Mouse (Mus musculus): ENCODE data around the gene Neu1. TPM values are rescaled to one million over a fixed set of nuclear protein-coding genes. Genes with fewer than 3 reads are reported as not detected.
"Not testable (repeated sequence)": the region's sequence is repeated elsewhere in the genome, so short reads cannot be mapped to it uniquely, and the experiment has no call there.

The Neu1 gene
- polyA plus RNA-seq, 1 experiment from 2014 or later: 26.9 TPM

GRCm38 (mm10) chr17:34957966-34958365 is 26.9 kb downstream of the Neu1 start:
- H3K9ac ChIP-seq; H3K4me1 ChIP-seq (replicated peaks; ENCODE audit: control insufficient read depth, insufficient read depth, low read length); H3K9me3 ChIP-seq (ENCODE audit: control insufficient read depth, low read length); ATAC-seq (ENCODE audit: low FRiP score); DNase-seq (ENCODE audit: low spot score); H3K4me3 ChIP-seq (replicated peaks; ENCODE audit: low read length); H3K4me2 ChIP-seq (replicated peaks); H3K27ac ChIP-seq; H3K36me3 ChIP-seq (replicated peaks; ENCODE audit: control insufficient read depth, insufficient read depth): not testable (repeated sequence)
- H3K27me3 ChIP-seq (ENCODE audit: control insufficient read depth, insufficient read depth, low read length): peaks cover 39% of the 10 kb centered on the region
- whole genome bisulfite sequencing: 36% methylated on average over 23 of the region's 40 CpGs

GRCm38 (mm10) chr17:34958734-34959129 is 27.7 kb downstream of the Neu1 start:
- H3K27ac ChIP-seq; H3K9me3 ChIP-seq (ENCODE audit: control insufficient read depth, low read length); H3K4me1 ChIP-seq (replicated peaks; ENCODE audit: control insufficient read depth, insufficient read depth, low read length); H3K36me3 ChIP-seq (replicated peaks; ENCODE audit: control insufficient read depth, insufficient read depth); DNase-seq (ENCODE audit: low spot score): not testable (repeated sequence)
- H3K27me3 ChIP-seq (ENCODE audit: control insufficient read depth, insufficient read depth, low read length): peaks cover 42% of the 10 kb centered on the region
- peak overlapping the region; percentile 36 for H3K4me3 ChIP-seq (replicated peaks; ENCODE audit: low read length)
- H3K9ac ChIP-seq: peak overlapping the region; percentile 34; the same call in 1 of the 2 replicates
- ATAC-seq (ENCODE audit: low FRiP score): peak; percentile 43
- WGBS: 1% methylated on average over 21 of the region's 47 CpGs
- peak overlapping the region; percentile 78 for H3K4me2 ChIP-seq (replicated peaks)

GRCm38 (mm10) chr17:34959130-34959778 is 28.2 kb downstream of the Neu1 start, which contains the start of gene Hspa1b:
TSS of gene Hspa1b (minus strand) at chr17:34959238.
- Histone ChIP-seq H3K4me3 (replicated peaks; ENCODE audit: low read length) (peak within 1 kb of the TSS; percentile 36), H3K27me3 (ENCODE audit: control insufficient read depth, insufficient read depth, low read length) (peaks cover 42% of the 10 kb centered on the region), H3K4me2 (replicated peaks) (peak within 1 kb of the TSS; percentile 78), H3K9ac (peak within 1 kb of the TSS; percentile 36; the same call in 1 of the 2 replicates), H3K27ac (peak within 1 kb of the TSS; percentile 80)
- H3K9me3 ChIP-seq (ENCODE audit: control insufficient read depth, low read length); H3K36me3 ChIP-seq (replicated peaks; ENCODE audit: control insufficient read depth, insufficient read depth); H3K4me1 ChIP-seq (replicated peaks; ENCODE audit: control insufficient read depth, insufficient read depth, low read length): not testable (repeated sequence)
- DNase-seq (ENCODE audit: low spot score): peak; percentile 64
- ATAC-seq (ENCODE audit: low FRiP score): peak; percentile 92
- under 1% methylated on average over 23 of the region's 32 CpGs for WGBS

DNA sequence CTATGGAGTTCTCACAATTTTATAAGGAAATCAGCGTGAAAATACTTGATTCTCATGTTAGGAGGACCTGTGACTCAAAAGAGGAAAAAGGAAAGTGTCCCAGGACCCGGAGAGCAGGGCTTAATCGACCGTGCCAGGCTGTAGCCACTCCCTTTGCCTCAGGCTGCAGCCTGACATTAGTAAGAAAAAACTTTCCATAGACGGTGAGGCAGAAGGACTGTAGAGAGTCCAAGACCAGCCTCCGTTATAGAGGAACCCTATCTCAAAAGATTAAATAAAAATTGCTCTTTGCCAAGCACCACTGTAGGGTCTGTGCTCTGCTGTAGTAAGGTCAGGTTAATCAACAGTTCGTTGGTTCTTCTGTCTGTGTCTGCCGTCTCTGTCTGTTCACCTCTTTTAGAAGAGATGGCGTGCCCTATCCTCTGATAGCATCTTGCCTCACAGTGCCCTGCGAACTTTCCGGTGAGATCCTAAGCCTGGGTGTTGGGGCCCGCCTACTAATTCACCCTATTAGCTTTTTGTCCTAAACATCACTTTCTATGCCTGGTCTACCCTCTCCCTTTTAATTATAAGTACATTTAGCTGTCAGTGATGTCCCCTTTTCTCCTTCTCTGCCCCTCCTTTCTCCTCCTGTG is 28.9 kb downstream of the Neu1 start:
- ATAC-seq (ENCODE audit: low FRiP score) (no peak), DNase-seq (ENCODE audit: low spot score) (no peak)
- peak overlapping the region; percentile 80; the same call in 1 of the 2 replicates for H3K27ac ChIP-seq
- H3K36me3 ChIP-seq (replicated peaks; ENCODE audit: control insufficient read depth, insufficient read depth): no peaks in the 10 kb centered on the region
- peak overlapping the region; percentile 78 for H3K4me2 ChIP-seq (replicated peaks)
- H3K9me3 ChIP-seq (ENCODE audit: control insufficient read depth, low read length): no peaks in the 10 kb centered on the region
- H3K4me3 ChIP-seq (replicated peaks; ENCODE audit: low read length): peak overlapping the region; percentile 36
- peak overlapping the region; percentile 36; the same call in 1 of the 2 replicates for H3K9ac ChIP-seq
- 0 out of 2 replicates have a peak, but pooled peaks cover 6% of the 10 kb centered on the region for H3K4me1 ChIP-seq (replicated peaks; ENCODE audit: control insufficient read depth, insufficient read depth, low read length)
- H3K27me3 ChIP-seq (ENCODE audit: control insufficient read depth, insufficient read depth, low read length): peaks cover 42% of the 10 kb centered on the region
- WGBS: 15% methylated on average over 12 of the region's 12 CpGs

DNA sequence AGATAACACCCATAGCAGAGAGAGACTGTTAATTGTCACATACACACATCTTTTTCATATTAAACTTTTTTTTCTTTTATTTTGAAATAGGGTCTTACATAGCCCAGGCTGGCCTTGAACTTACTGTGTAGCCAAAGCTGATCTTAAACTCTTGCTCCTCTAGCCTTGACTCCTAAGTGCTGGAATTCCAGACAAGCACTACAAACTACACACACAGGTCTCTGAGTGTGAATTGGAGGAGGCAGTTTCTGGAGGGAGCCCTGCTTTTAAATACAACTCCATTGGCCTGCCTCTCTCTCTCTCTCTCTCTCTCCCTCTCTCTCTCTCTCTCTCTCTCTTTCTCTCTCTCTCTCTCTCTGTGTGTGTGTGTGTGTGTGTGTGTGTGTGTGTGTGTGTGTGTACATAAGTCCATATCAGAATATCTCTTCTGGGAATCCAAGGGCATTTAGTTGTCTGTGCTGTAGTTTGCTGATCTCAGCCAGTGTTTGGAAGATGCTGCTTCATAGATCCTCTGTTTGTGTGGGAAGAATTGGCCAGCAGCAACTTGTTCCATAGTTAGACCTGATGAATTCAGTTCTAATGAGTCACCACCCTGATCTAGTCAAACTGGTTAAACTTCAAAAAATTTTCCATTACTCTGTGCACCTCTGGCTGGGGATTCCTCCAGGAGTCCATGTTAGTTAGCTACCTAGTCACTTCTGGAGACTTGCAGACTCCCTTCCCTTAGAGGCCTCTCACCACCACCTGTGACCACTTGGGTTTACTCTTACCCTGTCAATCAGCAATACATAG is 29.8 kb downstream of the Neu1 start:
- no peak overlapping the region for H3K27ac ChIP-seq
- H3K36me3 ChIP-seq (replicated peaks; ENCODE audit: control insufficient read depth, insufficient read depth): no peaks in the 10 kb centered on the region
- no peak overlapping the region for H3K4me2 ChIP-seq (replicated peaks)
- no peaks in the 10 kb centered on the region for H3K9me3 ChIP-seq (ENCODE audit: control insufficient read depth, low read length)
- ATAC-seq (ENCODE audit: low FRiP score) (no peak), DNase-seq (ENCODE audit: low spot score) (no peak)
- H3K27me3 ChIP-seq (ENCODE audit: control insufficient read depth, insufficient read depth, low read length): peaks cover 33% of the 10 kb centered on the region
- no peak overlapping the region for H3K4me3 ChIP-seq (replicated peaks; ENCODE audit: low read length)
- H3K4me1 ChIP-seq (replicated peaks; ENCODE audit: control insufficient read depth, insufficient read depth, low read length): 0 out of 2 replicates have a peak, but pooled peaks cover 6% of the 10 kb centered on the region
- no peak overlapping the region for H3K9ac ChIP-seq

- Histone ChIP-seq H3K4me1 (replicated peaks; ENCODE audit: control insufficient read depth, insufficient read depth, low read length) (0 out of 2 replicates have a peak, but pooled peaks cover 6% of the 10 kb centered on the region), H3K9ac (no peak overlapping the region), H3K27ac (no peak overlapping the region), H3K4me3 (replicated peaks; ENCODE audit: low read length) (no peak overlapping the region), H3K27me3 (ENCODE audit: control insufficient read depth, insufficient read depth, low read length) (peaks cover 31% of the 10 kb centered on the region), H3K36me3 (replicated peaks; ENCODE audit: control insufficient read depth, insufficient read depth) (no peaks in the 10 kb centered on the region), H3K4me2 (replicated peaks) (no peak overlapping the region), H3K9me3 (ENCODE audit: control insufficient read depth, low read length) (no peaks in the 10 kb centered on the region)
- no peak for DNase-seq (ENCODE audit: low spot score)
- WGBS: 40% methylated on average over 3 of the region's 3 CpGs
- no peak for ATAC-seq (ENCODE audit: low FRiP score)
These were observed 31.1 kb downstream of the Neu1 start for GRCm38 (mm10) chr17:34962125-34962524.

DNA sequence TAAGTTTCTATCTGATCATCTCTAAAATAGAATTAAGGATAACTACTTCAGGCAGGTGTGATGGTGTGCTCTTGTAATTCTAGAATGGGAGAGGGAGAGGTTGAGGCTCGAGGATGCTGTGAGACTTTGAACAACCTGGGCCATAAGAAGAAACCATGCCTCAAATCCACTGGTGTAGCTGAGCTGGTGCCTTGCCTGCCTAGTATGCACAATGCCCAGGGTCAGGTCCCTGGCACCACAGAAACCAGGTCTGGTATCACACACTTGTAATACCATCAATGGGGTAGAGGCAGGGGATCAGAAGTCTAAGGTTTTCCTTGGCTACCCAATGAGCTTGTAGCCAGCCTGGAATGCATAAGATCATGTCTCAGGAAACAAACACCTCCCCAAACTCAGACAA is 31.8 kb downstream of the Neu1 start:
- 59% methylated on average over 1 of the region's 1 CpGs for WGBS
- H3K9ac ChIP-seq: no peak overlapping the region
- DNase-seq (ENCODE audit: low spot score) (no peak), ATAC-seq (ENCODE audit: low FRiP score) (no peak)
- 0 out of 2 replicates have a peak, but pooled peaks cover 6% of the 10 kb centered on the region for H3K4me1 ChIP-seq (replicated peaks; ENCODE audit: control insufficient read depth, insufficient read depth, low read length)
- H3K4me3 ChIP-seq (replicated peaks; ENCODE audit: low read length): no peak overlapping the region
- no peak overlapping the region for H3K4me2 ChIP-seq (replicated peaks)
- no peak overlapping the region for H3K27ac ChIP-seq
- H3K36me3 ChIP-seq (replicated peaks; ENCODE audit: control insufficient read depth, insufficient read depth): no peaks in the 10 kb centered on the region
- peaks cover 38% of the 10 kb centered on the region for H3K27me3 ChIP-seq (ENCODE audit: control insufficient read depth, insufficient read depth, low read length)
- H3K9me3 ChIP-seq (ENCODE audit: control insufficient read depth, low read length): no peaks in the 10 kb centered on the region

DNA sequence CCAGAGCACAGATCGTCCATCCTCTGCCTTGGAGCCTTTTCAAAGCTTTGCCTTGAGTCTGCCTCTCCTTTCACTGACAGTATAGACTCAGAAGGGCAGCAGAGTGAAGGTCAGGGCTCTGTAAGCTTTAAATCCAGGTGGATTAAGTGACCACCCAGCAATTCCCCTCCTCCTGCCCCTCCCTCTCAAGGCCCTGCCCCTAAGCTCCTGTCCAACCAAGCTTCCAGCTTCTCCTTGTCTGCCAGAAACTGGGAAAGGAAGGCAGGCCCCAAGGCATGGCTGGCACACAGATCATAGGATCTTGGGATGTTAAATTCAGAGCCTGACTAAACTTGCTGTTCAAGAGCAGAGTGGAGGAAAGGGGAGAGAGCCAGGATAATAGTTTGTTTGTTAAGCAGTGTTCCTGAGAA is 33.6 kb downstream of the Neu1 start:
- H3K4me3 ChIP-seq (replicated peaks; ENCODE audit: low read length): no peak overlapping the region
- no peak overlapping the region for H3K9ac ChIP-seq
- no peak overlapping the region for H3K27ac ChIP-seq

GRCm38 (mm10) chr17:34965627-34966026 is 34.6 kb downstream of the Neu1 start:
- Histone ChIP-seq H3K4me2 (replicated peaks) (no peak overlapping the region), H3K27ac (no peak overlapping the region), H3K4me3 (replicated peaks; ENCODE audit: low read length) (no peak overlapping the region), H3K4me1 (replicated peaks; ENCODE audit: control insufficient read depth, insufficient read depth, low read length) (no peaks in the 10 kb centered on the region), H3K9ac (no peak overlapping the region), H3K9me3 (ENCODE audit: control insufficient read depth, low read length) (no peaks in the 10 kb centered on the region), H3K27me3 (ENCODE audit: control insufficient read depth, insufficient read depth, low read length) (peaks cover 46% of the 10 kb centered on the region), H3K36me3 (replicated peaks; ENCODE audit: control insufficient read depth, insufficient read depth) (no peaks in the 10 kb centered on the region)
- DNase-seq (ENCODE audit: low spot score) (no peak), ATAC-seq (ENCODE audit: low FRiP score) (no peak)
- WGBS: 82% methylated on average over 5 of the region's 5 CpGs

More for the DNA sequence above, 33.6 kb downstream of the Neu1 start:
- DNase-seq (ENCODE audit: low spot score) (no peak), ATAC-seq (ENCODE audit: low FRiP score) (no peak)
- H3K9me3 ChIP-seq (ENCODE audit: control insufficient read depth, low read length): no peaks in the 10 kb centered on the region
- no peaks in the 10 kb centered on the region for H3K36me3 ChIP-seq (replicated peaks; ENCODE audit: control insufficient read depth, insufficient read depth)
- H3K4me1 ChIP-seq (replicated peaks; ENCODE audit: control insufficient read depth, insufficient read depth, low read length): 0 out of 2 replicates have a peak, but pooled peaks cover 2% of the 10 kb centered on the region
- H3K4me2 ChIP-seq (replicated peaks): no peak overlapping the region
- WGBS: 44% methylated on average over 1 of the region's 1 CpGs
- peaks cover 52% of the 10 kb centered on the region for H3K27me3 ChIP-seq (ENCODE audit: control insufficient read depth, insufficient read depth, low read length)
